Mouse (Mus musculus): ENCODE results near the gene Zfp790. TPM values are rescaled to one million over a fixed set of nuclear protein-coding genes. Genes with fewer than 3 reads are reported as not detected.

Zfp790 gene
- polyA plus RNA-seq, 1 experiment from 2014 or later = 16.7 TPM

DNA sequence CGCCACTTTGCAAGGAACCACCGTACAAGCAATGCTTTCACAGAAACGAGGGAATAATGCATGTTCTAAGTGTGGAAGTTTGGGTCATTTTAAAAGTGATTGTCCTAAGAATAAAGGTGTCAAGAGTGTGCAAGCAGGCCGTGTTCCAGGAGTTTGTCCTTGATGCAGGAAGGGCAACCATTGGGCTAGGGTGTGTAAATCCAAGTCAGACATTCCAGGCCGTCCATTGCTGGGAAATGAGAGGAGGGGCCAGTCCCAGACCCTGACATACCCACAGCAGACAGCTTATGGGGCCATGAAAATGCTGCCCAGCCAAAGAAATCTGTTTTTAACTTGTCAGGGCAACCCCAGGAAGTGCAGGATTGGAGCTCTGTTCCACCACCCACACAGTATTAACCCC, 8.9 kb upstream of the Zfp790 start:
- no peak overlapping the region for H3K4me3 ChIP-seq
- 84% methylated on average over 5 of the region's 5 CpGs for WGBS
- H3K9me3 ChIP-seq (replicated peaks) = no peaks in the 10 kb centered on the region
- H3K4me1 ChIP-seq = no peaks in the 10 kb centered on the region
- H3K27me3 ChIP-seq (ENCODE audit: low read depth, poor library complexity, severe bottlenecking) = no peaks in the 10 kb centered on the region
- no peak overlapping the region for H3K27ac ChIP-seq
- peaks cover 4% of the 10 kb centered on the region for H3K36me3 ChIP-seq
- no peak for DNase-seq (ENCODE audit: low spot score)

DNA sequence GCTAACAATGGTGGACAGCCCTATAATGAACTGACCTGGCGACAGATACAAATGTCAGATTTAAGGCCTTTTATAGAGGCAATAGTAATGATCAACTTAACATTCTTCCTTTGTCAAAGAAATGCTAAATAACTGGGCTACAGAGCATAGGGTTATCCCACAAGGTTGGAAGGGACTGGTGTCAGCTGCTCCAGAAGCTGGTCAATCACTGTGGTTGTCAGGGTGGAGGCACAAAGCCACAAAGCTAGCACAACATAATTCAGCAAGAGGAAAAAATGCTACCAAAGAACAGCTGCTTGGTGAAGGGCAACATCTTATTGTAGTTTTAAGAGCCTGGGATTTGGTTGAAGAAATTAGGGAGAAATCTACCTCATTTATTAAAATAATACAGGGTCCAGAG, 3.7 kb upstream of the Zfp790 start:
- Histone ChIP-seq H3K4me3 (no peak overlapping the region), H3K36me3 (peaks cover 4% of the 10 kb centered on the region), H3K4me1 (peaks cover 18% of the 10 kb centered on the region), H3K27me3 (ENCODE audit: low read depth, poor library complexity, severe bottlenecking) (no peaks in the 10 kb centered on the region), H3K9me3 (replicated peaks) (no peaks in the 10 kb centered on the region), H3K27ac (no peak overlapping the region)
- WGBS = 88% methylated on average over 1 of the region's 1 CpGs
- no peak for DNase-seq (ENCODE audit: low spot score)

DNA sequence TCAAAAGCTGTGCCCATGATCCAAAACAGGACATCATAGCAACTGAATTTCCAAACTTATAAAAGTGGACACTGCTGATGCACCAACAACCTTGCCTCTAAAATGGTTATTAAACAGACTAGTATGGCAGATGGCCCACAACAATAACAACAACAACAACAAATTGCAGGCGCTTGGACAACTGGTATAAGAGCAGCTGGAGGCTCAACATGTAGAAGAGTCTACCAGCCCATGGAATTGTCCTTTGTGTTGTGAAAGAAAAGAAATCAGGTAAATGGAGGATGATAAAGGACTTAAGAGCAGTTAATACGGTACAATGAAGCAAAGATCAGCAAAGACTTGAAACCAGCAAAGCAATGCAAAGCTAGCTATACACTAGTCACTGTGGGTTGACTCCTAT, 1.5 kb upstream of the Zfp790 start:
- Histone ChIP-seq H3K27ac (no peak overlapping the region), H3K4me3 (no peak overlapping the region), H3K27me3 (ENCODE audit: low read depth, poor library complexity, severe bottlenecking) (no peaks in the 10 kb centered on the region), H3K9me3 (replicated peaks) (no peaks in the 10 kb centered on the region), H3K36me3 (peaks cover 6% of the 10 kb centered on the region), H3K4me1 (peaks cover 24% of the 10 kb centered on the region)
- WGBS = 90% methylated on average over 2 of the region's 2 CpGs
- DNase-seq (ENCODE audit: low spot score) = no peak

DNA sequence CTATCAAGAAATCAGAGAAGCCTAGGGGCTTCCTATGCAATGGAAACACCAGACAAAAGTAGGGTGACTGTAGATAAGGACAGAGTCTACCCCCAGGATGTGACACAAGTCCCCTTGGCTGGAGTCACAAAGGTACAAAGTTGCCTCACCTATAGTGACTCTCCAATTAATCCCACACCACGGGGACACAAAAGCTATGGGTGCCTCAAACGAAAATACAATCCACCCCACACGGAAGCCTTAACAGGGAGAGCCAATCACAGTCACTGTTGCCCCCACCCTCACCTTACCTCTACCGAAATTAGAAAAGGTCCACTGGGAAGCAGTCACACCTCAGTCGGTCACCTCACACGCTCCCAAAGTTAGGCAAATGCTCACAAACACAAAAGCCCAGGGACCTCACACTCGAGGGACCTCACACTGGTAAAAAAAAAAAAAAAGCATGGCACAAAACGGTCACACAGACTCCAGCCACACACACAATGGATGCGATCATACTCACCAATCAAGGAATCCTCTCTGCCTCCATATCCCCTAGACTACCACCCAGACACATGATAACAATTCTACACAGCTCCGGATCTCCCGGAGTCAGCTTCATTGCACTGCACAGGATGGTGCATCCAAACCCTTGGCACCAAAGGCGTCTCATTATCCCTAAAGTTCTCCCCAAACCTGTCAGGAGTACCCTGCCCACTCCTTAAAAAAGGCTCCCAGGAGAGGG, 691 bp upstream of the Zfp790 start:
- H3K4me1 ChIP-seq = peaks cover 26% of the 10 kb centered on the region
- peak overlapping the region; percentile 77 for H3K4me3 ChIP-seq
- WGBS = 4% methylated on average over 12 of the region's 12 CpGs
- H3K27me3 ChIP-seq (ENCODE audit: low read depth, poor library complexity, severe bottlenecking) = no peaks in the 10 kb centered on the region
- no peaks in the 10 kb centered on the region for H3K9me3 ChIP-seq (replicated peaks)
- peak overlapping the region; percentile 83 for H3K27ac ChIP-seq
- H3K36me3 ChIP-seq = peaks cover 6% of the 10 kb centered on the region
- DNase-seq (ENCODE audit: low spot score) = no peak

DNA sequence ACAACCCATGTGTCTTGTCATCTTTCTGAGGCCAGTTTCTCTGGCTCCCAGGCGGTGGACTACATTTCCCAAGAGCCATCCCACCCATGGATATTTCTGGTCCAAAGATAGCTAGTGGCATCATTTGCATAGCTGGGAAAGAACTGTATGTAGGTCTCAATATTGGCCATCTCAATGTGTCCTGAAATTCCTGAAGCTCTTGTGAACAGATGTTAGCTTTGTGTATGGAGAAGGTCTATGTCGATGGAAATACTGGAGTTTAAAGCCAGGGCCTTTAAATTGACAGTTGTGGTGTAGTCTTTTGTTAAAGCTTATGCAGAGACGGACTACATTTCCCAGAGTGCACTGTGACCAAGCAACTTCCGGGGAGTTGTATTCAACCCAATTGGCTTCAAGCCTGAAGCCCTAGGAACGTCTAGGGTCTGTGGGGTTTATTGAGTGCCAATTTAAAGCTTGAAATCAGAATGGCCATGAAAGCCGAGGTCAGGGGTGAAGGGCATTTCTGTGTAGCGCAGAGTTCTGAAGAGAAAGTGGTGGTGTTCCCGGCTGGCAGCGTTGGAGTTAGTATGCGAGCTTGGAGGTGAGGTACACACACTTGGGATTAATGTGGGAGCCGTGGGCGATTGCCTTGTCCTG, 2.8 kb downstream of the Zfp790 start:
- Histone ChIP-seq H3K36me3 (peaks cover 36% of the 10 kb centered on the region), H3K27me3 (ENCODE audit: low read depth, poor library complexity, severe bottlenecking) (no peaks in the 10 kb centered on the region), H3K4me3 (peak overlapping the region; percentile 63), H3K4me1 (peaks cover 26% of the 10 kb centered on the region), H3K27ac (peak overlapping the region; percentile 67), H3K9me3 (replicated peaks) (no peaks in the 10 kb centered on the region)
- WGBS = 7% methylated on average over 12 of the region's 12 CpGs
- DNase-seq (ENCODE audit: low spot score) = peak; percentile 53

DNA sequence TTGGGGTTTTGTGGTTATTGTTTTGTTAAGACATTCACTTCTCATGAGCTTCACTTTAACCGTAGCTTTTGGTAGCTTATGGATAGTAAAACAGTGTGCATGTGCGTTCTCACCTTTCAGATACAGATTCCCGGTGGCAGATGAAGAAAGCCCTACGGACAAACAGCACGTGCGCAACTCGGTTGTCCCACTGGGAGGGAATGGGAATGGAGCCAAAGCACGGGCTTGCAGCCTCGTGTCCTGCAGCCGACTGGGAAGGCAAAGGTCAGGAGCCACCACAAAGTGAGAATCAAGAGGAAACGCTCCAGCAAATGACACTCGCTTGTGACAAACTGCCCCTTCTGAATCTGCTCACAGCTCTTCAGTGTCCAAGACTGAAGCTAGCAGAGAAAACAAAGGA, 12.1 kb downstream of the Zfp790 start:
- no peaks in the 10 kb centered on the region for H3K4me1 ChIP-seq
- no peak for DNase-seq (ENCODE audit: low spot score)
- H3K9me3 ChIP-seq (replicated peaks) = no peaks in the 10 kb centered on the region
- H3K27ac ChIP-seq = no peak overlapping the region
- 95% methylated on average over 12 of the region's 12 CpGs for WGBS
- H3K36me3 ChIP-seq = peaks cover 91% of the 10 kb centered on the region
- no peaks in the 10 kb centered on the region for H3K27me3 ChIP-seq (ENCODE audit: low read depth, poor library complexity, severe bottlenecking)
- no peak overlapping the region for H3K4me3 ChIP-seq

DNA sequence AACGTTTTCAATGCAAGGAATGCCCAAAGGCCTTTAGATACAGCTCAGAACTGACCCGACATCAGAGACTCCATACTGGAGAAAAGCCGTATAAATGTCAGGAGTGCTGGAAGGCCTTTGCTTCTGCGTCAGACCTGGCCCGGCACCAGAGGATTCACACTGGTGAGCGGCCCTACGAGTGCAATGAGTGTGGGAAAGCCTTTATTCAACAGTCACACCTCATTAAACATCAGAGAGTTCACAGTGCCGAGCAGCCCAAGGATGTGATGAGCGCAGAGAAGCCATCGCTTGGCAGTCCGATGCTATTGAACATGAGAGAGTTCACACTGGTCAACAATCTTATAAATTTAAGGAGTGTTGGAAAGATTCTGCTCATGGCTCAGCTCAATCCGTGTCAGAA, 13.9 kb downstream of the Zfp790 start:
- H3K4me3 ChIP-seq = no peak overlapping the region
- H3K27me3 ChIP-seq (ENCODE audit: low read depth, poor library complexity, severe bottlenecking) = no peaks in the 10 kb centered on the region
- H3K27ac ChIP-seq = no peak overlapping the region
- DNase-seq (ENCODE audit: low spot score) = no peak
- H3K4me1 ChIP-seq = no peaks in the 10 kb centered on the region
- peaks cover 89% of the 10 kb centered on the region for H3K36me3 ChIP-seq
- no peaks in the 10 kb centered on the region for H3K9me3 ChIP-seq (replicated peaks)
- WGBS = 92% methylated on average over 12 of the region's 12 CpGs

DNA sequence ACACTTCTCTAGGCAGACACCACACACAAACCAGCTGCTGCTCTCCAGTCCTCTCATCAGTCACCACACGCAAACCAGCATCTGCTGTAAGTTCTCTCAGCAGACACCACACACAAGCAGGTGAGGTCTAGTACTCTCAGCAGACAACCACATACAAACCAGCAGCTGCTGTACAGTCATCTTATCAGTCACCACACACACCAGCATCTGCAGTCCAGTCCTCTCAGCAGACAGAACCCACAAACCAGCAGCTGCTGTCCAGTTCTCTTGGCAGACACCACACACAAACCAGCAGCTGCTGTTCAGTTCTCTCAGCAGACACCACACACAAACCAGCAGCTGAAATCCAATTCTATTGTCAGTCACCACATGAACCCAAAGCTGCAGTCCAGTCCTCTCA, 20.9 kb downstream of the Zfp790 start:
- no peaks in the 10 kb centered on the region for H3K27me3 ChIP-seq (ENCODE audit: low read depth, poor library complexity, severe bottlenecking)
- H3K9me3 ChIP-seq (replicated peaks) = no peaks in the 10 kb centered on the region
- peaks cover 24% of the 10 kb centered on the region for H3K36me3 ChIP-seq
- WGBS = 90% methylated on average over 1 of the region's 1 CpGs
- DNase-seq (ENCODE audit: low spot score) = no peak
- H3K4me1 ChIP-seq = no peaks in the 10 kb centered on the region
- H3K27ac ChIP-seq = no peak overlapping the region
- H3K4me3 ChIP-seq = no peak overlapping the region

DNA sequence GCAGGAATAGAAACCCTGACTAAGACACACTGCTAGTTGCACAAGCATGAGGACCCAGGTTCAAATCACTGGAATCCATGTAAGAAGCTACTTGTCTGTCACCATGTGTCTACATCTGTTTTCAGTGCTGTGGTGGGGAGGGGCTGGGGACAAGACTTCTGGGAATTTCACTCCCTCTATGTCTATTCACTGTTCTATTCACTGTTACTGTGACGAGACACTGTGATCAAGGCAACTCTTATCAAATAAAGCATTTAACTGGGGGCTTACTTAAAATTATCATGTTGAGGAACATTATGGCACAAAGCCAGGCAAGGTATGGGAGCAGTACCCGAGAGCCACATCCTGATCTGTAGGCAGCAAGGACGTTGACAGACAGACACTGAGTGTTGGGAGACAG, 23.3 kb downstream of the Zfp790 start:
- 85% methylated on average over 3 of the region's 3 CpGs for WGBS
- Histone ChIP-seq H3K36me3 (peaks cover 18% of the 10 kb centered on the region), H3K27ac (no peak overlapping the region), H3K27me3 (ENCODE audit: low read depth, poor library complexity, severe bottlenecking) (no peaks in the 10 kb centered on the region), H3K4me1 (no peaks in the 10 kb centered on the region), H3K4me3 (no peak overlapping the region), H3K9me3 (replicated peaks) (no peaks in the 10 kb centered on the region)
- no peak for DNase-seq (ENCODE audit: low spot score)

DNA sequence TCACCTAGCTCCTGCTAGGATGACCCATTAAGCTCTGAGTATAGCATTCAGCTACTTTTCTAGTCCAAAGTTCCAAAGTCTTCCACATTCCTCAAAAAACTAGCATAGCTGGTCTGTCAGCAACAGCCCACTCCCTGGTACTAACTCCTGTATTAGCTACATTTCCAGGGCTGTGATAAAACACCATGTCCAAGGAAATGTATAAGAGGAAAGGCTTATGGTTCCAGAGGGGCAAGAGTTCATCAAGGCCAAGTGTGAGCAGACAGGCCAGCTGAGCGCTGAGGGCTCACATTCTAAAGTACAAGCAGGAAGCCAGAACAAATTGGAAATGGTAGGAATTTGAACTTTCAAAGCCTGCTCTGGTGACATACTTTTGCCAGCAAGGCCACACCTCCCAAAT, 26.2 kb downstream of the Zfp790 start:
- Histone ChIP-seq H3K9me3 (replicated peaks) (no peaks in the 10 kb centered on the region), H3K36me3 (peaks cover 42% of the 10 kb centered on the region), H3K27ac (no peak overlapping the region), H3K27me3 (ENCODE audit: low read depth, poor library complexity, severe bottlenecking) (no peaks in the 10 kb centered on the region), H3K4me1 (no peaks in the 10 kb centered on the region), H3K4me3 (no peak overlapping the region)
- no peak for DNase-seq (ENCODE audit: low spot score)
- WGBS = 89% methylated on average over 1 of the region's 1 CpGs

DNA sequence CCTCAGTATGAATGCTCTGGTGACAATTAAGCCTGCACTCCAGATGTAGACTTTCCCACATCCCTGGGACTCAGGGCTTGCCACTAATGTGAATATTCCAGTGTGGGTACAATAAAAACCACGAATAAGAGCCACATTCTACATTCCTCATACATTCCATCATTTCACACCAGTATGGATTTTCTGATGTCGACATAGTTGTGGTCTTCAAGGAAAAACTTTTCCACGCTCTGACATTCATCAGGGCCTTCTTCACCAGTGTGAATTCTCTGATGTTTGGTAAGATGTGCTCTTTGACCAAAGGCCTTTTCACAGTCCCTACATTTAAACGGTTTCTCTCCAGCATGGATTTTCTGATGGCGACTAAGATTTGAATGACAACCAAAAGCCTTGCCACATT, 28.7 kb downstream of the Zfp790 start:
- H3K4me3 ChIP-seq = no peak overlapping the region
- no peak for DNase-seq (ENCODE audit: low spot score)
- H3K9me3 ChIP-seq (replicated peaks) = no peaks in the 10 kb centered on the region
- no peak overlapping the region for H3K27ac ChIP-seq
- peaks cover 66% of the 10 kb centered on the region for H3K36me3 ChIP-seq
- no peaks in the 10 kb centered on the region for H3K4me1 ChIP-seq
- WGBS = 93% methylated on average over 5 of the region's 5 CpGs
- H3K27me3 ChIP-seq (ENCODE audit: low read depth, poor library complexity, severe bottlenecking) = no peaks in the 10 kb centered on the region

DNA sequence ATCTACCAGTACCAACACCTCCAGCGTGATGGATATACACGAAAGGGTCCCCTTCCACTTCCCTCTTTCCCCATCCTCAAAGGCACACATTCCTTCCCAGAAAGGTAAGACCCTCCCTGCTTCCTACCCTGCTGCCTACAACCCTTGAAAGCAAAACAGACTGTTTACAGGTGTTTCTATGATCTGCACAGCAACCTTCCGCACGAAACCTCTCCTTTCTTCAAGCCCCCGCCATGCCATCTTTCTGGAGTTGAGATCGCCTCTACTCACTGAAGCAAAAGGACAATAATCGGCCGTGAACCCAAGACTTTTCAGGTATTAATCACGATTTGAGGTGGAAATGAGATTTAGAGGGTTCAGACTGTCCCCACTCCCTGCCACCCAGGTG, 36.9 kb downstream of the Zfp790 start:
- Histone ChIP-seq H3K9me3 (replicated peaks) (no peaks in the 10 kb centered on the region), H3K27ac (peak overlapping the region; percentile 84)
- 57% methylated on average over 9 of the region's 9 CpGs for WGBS

DNA sequence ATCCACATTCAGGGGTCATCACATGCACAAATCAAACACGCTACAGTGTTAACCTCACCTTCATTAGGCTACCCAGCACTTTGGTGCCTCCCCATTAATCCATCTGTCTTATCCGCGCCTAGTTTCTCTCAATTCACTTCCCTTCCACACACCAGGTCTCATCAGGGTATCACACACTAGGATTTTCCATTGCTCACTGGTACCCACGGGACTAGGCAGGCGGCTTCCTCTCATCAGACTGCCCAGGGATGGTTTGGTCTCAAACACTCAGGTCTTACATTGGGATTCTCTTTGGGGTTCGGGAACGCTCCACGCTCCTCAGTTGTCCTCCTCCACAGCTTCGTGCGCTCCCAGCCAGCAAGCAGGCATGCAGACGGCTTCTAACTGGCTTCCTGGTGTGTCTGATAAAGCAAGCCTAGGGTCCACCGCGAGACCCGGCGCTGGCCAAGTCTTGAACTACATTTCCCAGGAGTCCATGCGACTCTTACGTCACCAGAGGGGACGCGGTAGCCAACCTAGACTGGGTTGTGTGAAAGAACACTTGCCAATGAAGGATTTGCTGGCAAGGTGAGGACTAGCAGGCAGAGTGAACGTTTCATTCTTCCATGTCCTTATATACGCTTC, 37.4 kb downstream of the Zfp790 start, which contains the start of gene Zfp940:
Gene Zfp940 (minus strand): TSS at position 451 of the 624 bp plus-strand sequence.
- Histone ChIP-seq H3K9me3 (replicated peaks) (no peaks in the 10 kb centered on the region; the same call in 1 of the 2 replicates), H3K27ac (peak within 1 kb of the TSS; percentile 84), H3K4me3 (peak within 1 kb of the TSS; percentile 73), H3K4me1 (peaks cover 11% of the 10 kb centered on the region), H3K27me3 (ENCODE audit: low read depth, poor library complexity, severe bottlenecking) (no peaks in the 10 kb centered on the region), H3K36me3 (peaks cover 31% of the 10 kb centered on the region)
- 2% methylated on average over 21 of the region's 21 CpGs for WGBS
- DNase-seq (ENCODE audit: low spot score) = peak; percentile 86

More for the DNA sequence above, 36.9 kb downstream of the Zfp790 start:
- Histone ChIP-seq H3K4me1 (peaks cover 11% of the 10 kb centered on the region), H3K36me3 (peaks cover 36% of the 10 kb centered on the region), H3K27me3 (ENCODE audit: low read depth, poor library complexity, severe bottlenecking) (no peaks in the 10 kb centered on the region), H3K4me3 (peak overlapping the region; percentile 73)
- DNase-seq (ENCODE audit: low spot score) = no peak
